ENCODE assay signal across 23 mouse cellular contexts in the genomic region with DNA sequence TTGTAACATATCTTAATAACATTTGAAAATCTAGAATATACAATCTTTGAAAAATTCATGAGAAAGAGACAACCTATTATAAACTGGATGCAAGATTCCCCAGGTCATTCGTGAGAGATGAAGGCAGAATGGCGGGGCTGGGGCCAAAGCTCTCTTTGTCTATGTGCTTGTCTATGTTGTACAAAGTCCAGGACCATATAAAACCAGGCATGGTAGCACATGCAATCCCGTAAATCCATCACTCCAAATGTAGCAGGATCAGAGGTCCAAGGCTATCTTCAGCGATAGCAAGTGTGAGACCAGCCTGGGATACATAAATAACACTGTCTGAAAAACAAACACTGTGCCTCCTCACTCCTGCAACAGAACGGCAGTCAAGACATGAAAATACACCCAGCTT. TPM values are rescaled to one million over a fixed set of nuclear protein-coding genes. Genes with fewer than 3 reads are reported as not detected.
"Had no signal": no experiment of that assay in that cellular context is flagged by ENCODE, and none has a peak within 500 bp of the region (broad histone marks: within the 10 kb centered on the region; RNA-seq: fewer than 3 reads in every experiment).

No protein-coding gene starts in this region.

- H3K9me3 ChIP-seq: heart, embryonic 10.5 days; heart, embryonic 12.5 days; hindbrain, embryonic 13.5 days; hindbrain, embryonic 15.5 days; limb, embryonic 10.5 days; limb, embryonic 12.5 days had no signal

- H3K4me3 ChIP-seq: heart, embryonic 10.5 days; heart, embryonic 12.5 days; hindbrain, embryonic 13.5 days; hindbrain, embryonic 15.5 days; layer of hippocampus, adult 2 months; left cerebral cortex, adult 2 months; limb, embryonic 10.5 days; limb, embryonic 12.5 days had no signal

- H3K36me3 ChIP-seq: heart, embryonic 10.5 days; heart, embryonic 12.5 days; hindbrain, embryonic 13.5 days; hindbrain, embryonic 15.5 days; limb, embryonic 10.5 days; limb, embryonic 12.5 days had no signal

- DNase-seq: forebrain, postnatal 0 days; gastrocnemius, postnatal 14 days; gastrocnemius, postnatal 36 days; heart, adult 18-20 months; heart, postnatal 10 days; heart, postnatal 36 days; kidney, adult 18-20 months; kidney, adult 8-10 months; kidney, postnatal 10 days; kidney, postnatal 25 days; kidney, postnatal 4 days; liver had no signal

- H3K9ac ChIP-seq: forebrain, postnatal 0 days; heart, embryonic 12.5 days; hindbrain, embryonic 13.5 days; hindbrain, embryonic 15.5 days; limb, embryonic 12.5 days had no signal

- H3K4me1 ChIP-seq: heart, embryonic 10.5 days; heart, embryonic 12.5 days; hindbrain, embryonic 13.5 days; hindbrain, embryonic 15.5 days; limb, embryonic 10.5 days; limb, embryonic 12.5 days had no signal

- H3K27me3 ChIP-seq: heart, embryonic 12.5 days; hindbrain, embryonic 13.5 days; hindbrain, embryonic 15.5 days; limb, embryonic 12.5 days had no signal

- H3K4me2 ChIP-seq: heart, embryonic 12.5 days; hindbrain, embryonic 13.5 days; hindbrain, embryonic 15.5 days; limb, embryonic 12.5 days; liver, embryonic 11.5 days had no signal

- ATAC-seq: forebrain, postnatal 0 days; hindbrain, postnatal 0 days had no signal

- H3K27ac ChIP-seq: heart, embryonic 10.5 days; hindbrain, embryonic 13.5 days; hindbrain, embryonic 15.5 days; hindbrain, postnatal 0 days; layer of hippocampus, adult 2 months; left cerebral cortex, adult 2 months; limb, embryonic 10.5 days; limb, embryonic 12.5 days had no signal

RNA-seq across cellular contexts. Expression of a gene that starts 15.4 kb away (rescaled TPM):
- total RNA-seq: hematopoietic stem cell, adult 5-6 weeks had no signal
